Mouse (Mus musculus) intestine, postnatal 0 days (tissue): Measurements from ENCODE around the gene Zfp651. TPM values are rescaled to one million over a fixed set of nuclear protein-coding genes. Genes with fewer than 3 reads are reported as not detected.
A peak's percentile ranks its signal among the peaks of the same experiment; 100 is the strongest.

Experiments used
- ATAC-seq: fragments of 200-750 bp; cut with Nextera tagmentation; 2 replicates; pipeline ENCODE4 v1.8.0; 2017; ENCODE audit warnings: mild to moderate bottlenecking, moderate TSS enrichment, moderate library complexity
- H3K27ac ChIP-seq: fragments of 300-500 bp; sonication (generic); 2 replicates; pipeline ENCODE4 v1.5.1; 2014; ENCODE audit warnings: mild to moderate bottlenecking, low read depth, low read length, moderate library complexity
- H3K27me3 ChIP-seq: fragments of 300-500 bp; sonication (generic); replicated peaks from 2 replicates; pipeline ENCODE4 v1.6.1; 2014; ENCODE audit warnings: low read length, mixed read lengths; ENCODE audit not compliant: control insufficient read depth, insufficient read depth
- H3K36me3 ChIP-seq: fragments of 300-500 bp; sonication (generic); 2 replicates; pipeline ENCODE4 v1.6.1; 2014; ENCODE audit warnings: mild to moderate bottlenecking, moderate library complexity; ENCODE audit not compliant: control insufficient read depth, insufficient read depth
- H3K4me1 ChIP-seq: fragments of 300-500 bp; sonication (generic); replicated peaks from 2 replicates; pipeline ENCODE4 v1.6.1; 2014; ENCODE audit warnings: antibody characterized with exemption, low read length, mixed read lengths; ENCODE audit not compliant: control insufficient read depth, insufficient read depth
- H3K4me2 ChIP-seq: fragments of 300-500 bp; sonication (generic); replicated peaks from 2 replicates; pipeline ENCODE4 v1.6.1; 2014; ENCODE audit warnings: low read depth, mild to moderate bottlenecking, moderate library complexity
- H3K4me3 ChIP-seq: fragments of 300-500 bp; sonication (generic); 2 replicates; pipeline ENCODE4 v1.5.1; 2014; ENCODE audit warnings: low read depth, low read length
- H3K9ac ChIP-seq: fragments of 300-500 bp; sonication (generic); 2 replicates; pipeline ENCODE4 v1.6.1; 2014; ENCODE audit warnings: mild to moderate bottlenecking, low read depth, low read length
- H3K9me3 ChIP-seq: fragments of 300-500 bp; sonication (generic); 2 replicates; pipeline ENCODE4 v1.6.1; 2016; ENCODE audit warnings: mixed run types; ENCODE audit not compliant: control insufficient read depth
- CTCF ChIP-seq: sonication (generic); IDR thresholded peaks from 2 replicates; pipeline ENCODE4 v1.5.1; 2016; ENCODE audit warnings: low read depth, mild to moderate bottlenecking, control low read depth, antibody characterized with exemption, moderate library complexity
- WGBS: fragments of 180-500 bp; shearing (Covaris S2); extraction: QIAGEN DNeasy Blood & Tissue Kit; methylation state at CpG from one replicate; pipeline ENCODE4 v1.1.7; 2014; 5-methylcytosine and 5-hydroxymethylcytosine counted together
- polyA plus RNA-seq: library from polyadenylated mRNA; unstranded; fragments of >200 nt; fragmentation: Nextera tagmentation; extraction: Ambion mirVana; gene quantifications from 2 replicates; pipeline ENCODE4 v1.2.1, GENCODE M21; 2015

The Zfp651 gene
- polyA plus RNA-seq, 1 experiment from 2014 or later, result 6.2 TPM

GRCm38 (mm10) chr9:121772412-121772811 lies 13.3 kb downstream of the Zfp651 start:
- H3K36me3 ChIP-seq, result peaks cover 4% of the 10 kb centered on the region; the same call in 1 of the 2 replicates
- peaks cover 12% of the 10 kb centered on the region for H3K27me3 ChIP-seq
- H3K4me1 ChIP-seq, result no peaks in the 10 kb centered on the region
- no peaks in the 10 kb centered on the region for H3K9me3 ChIP-seq
- TF ChIP-seq CTCF, result no peak
- no peak overlapping the region for H3K4me3 ChIP-seq
- H3K27ac ChIP-seq, result no peak overlapping the region
- no peak for ATAC-seq
- no peak overlapping the region for H3K4me2 ChIP-seq
- WGBS, result 61% methylated on average over 5 of the region's 5 CpGs
- H3K9ac ChIP-seq, result no peak overlapping the region

DNA sequence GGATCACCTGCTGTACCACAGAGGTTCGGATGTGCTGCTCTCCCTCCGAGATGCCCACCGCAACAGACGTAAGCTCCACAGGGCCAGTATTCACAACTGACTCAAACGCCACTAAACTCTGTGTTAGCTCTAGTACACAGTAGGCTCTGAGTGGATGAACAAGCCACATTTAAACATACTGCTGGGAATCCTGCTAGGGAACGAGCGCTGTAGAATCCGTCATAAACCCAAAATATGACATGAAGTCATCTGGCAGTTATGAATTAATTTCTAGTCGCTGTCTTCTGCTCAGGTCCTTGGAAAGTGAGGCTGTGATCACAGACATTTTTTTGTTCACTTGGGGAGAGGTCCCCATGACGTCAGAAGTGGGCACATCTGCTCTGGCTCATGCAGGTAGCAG lies 16.8 kb downstream of the Zfp651 start:
- Histone ChIP-seq H3K4me2 (no peak overlapping the region), H3K4me1 (no peaks in the 10 kb centered on the region), H3K36me3 (no peaks in the 10 kb centered on the region), H3K9ac (no peak overlapping the region), H3K9me3 (no peaks in the 10 kb centered on the region), H3K27me3 (peaks cover 26% of the 10 kb centered on the region), H3K4me3 (no peak overlapping the region), H3K27ac (no peak overlapping the region)
- no peak for ATAC-seq
- TF ChIP-seq CTCF, result no peak
- 82% methylated on average over 10 of the region's 10 CpGs for WGBS

DNA sequence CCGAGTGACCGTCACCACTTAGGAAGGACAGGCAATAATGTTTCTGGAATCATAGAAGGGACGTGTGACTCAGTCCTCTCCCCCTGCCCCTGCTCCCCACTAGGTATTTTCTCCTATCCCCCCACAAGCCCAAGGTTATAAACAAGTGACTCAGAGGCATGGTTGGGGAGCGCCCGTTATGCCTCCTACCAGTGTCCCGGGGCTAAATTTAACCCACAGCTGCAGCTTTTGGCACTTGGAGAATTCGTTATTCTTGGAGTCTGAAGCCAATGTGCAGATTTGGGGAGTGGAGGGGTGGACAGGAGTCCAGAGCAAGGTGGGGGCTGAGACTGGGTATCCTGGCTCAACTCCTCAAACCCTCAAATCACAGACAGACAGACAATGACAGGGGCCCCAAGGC lies 17.4 kb downstream of the Zfp651 start:
- Histone ChIP-seq H3K4me1 (no peaks in the 10 kb centered on the region), H3K4me2 (no peak overlapping the region), H3K36me3 (no peaks in the 10 kb centered on the region), H3K27me3 (peaks cover 26% of the 10 kb centered on the region), H3K4me3 (no peak overlapping the region), H3K27ac (no peak overlapping the region), H3K9me3 (no peaks in the 10 kb centered on the region), H3K9ac (no peak overlapping the region)
- TF ChIP-seq CTCF, result no peak
- no peak for ATAC-seq
- WGBS, result 74% methylated on average over 7 of the region's 7 CpGs

DNA sequence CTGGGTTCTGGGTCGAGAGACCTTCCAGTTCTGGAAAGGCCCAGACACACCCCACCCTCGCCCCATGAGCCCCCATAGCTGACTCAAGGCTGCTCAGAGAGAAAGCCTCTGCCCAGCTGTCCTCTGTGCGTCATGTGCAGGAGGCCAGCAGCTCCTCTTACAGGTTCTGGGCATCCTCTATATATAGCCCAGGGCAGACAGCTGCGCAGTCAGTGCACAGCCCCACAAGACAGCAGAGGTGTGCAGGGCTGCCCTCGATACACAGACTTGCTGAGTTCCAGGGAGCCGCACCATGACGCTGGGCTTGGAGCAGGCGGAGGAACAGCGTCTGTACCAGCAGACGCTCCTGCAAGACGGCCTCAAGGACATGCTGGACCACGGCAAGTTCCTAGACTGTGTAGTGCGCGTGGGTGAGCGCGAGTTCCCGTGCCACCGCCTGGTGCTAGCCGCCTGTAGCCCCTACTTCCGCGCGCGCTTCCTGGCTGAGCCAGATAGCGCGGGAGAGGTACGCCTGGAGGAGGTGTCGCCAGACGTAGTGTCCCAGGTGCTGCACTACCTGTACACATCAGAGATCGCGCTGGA lies 18.4 kb downstream of the Zfp651 start, which contains the start of gene Klhl40:
Gene Klhl40 (plus strand): TSS at position 124 of the 582 bp plus-strand sequence.
- 0 out of 2 replicates have a peak, but pooled peaks have one; percentile 38 for ATAC-seq
- H3K4me1 ChIP-seq, result no peaks in the 10 kb centered on the region
- H3K27me3 ChIP-seq, result peaks cover 26% of the 10 kb centered on the region
- H3K4me2 ChIP-seq, result peak within 1 kb of the TSS; percentile 58
- peak within 1 kb of the TSS; percentile 28 for H3K4me3 ChIP-seq
- no peak within 1 kb of the TSS for H3K27ac ChIP-seq
- no peak within 1 kb of the TSS for H3K9ac ChIP-seq
- no peaks in the 10 kb centered on the region for H3K36me3 ChIP-seq
- H3K9me3 ChIP-seq, result no peaks in the 10 kb centered on the region
- no peak for TF ChIP-seq CTCF
- WGBS, result 18% methylated on average over 30 of the region's 30 CpGs

- ATAC-seq, result 0 out of 2 replicates have a peak, but pooled peaks have one; percentile 6
- H3K27ac ChIP-seq, result no peak overlapping the region
- H3K9me3 ChIP-seq, result no peaks in the 10 kb centered on the region
- peak overlapping the region; percentile 58 for H3K4me2 ChIP-seq
- peak overlapping the region; percentile 28 for H3K4me3 ChIP-seq
- H3K4me1 ChIP-seq, result no peaks in the 10 kb centered on the region
- no peaks in the 10 kb centered on the region for H3K36me3 ChIP-seq
- 9% methylated on average over 54 of the region's 54 CpGs for WGBS
- H3K27me3 ChIP-seq, result peaks cover 26% of the 10 kb centered on the region
- H3K9ac ChIP-seq, result no peak overlapping the region
- TF ChIP-seq CTCF, result peak; percentile 20; the same call in 1 of the 2 replicates
Observed at GRCm38 (mm10) chr9:121778066-121778624, 19.0 kb downstream of the Zfp651 start.

DNA sequence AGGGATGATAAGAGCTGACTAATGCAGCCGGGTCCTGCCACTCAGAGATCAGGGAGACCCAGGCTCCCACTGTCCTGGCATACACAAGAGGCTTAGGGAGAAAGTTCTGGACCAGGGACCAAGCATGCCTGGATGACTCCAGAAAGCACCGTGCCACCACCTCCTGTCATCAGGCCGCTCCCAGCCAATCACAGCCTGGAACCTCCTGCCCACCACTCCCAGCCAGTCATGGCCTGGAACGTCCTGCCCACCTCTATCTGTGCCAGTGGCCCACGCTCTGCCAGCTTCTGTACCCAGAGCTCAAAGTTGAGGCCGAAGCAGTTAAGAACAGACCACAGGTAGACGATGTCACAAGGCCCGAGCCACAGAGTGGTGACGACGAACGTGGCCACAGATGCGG lies 25.7 kb downstream of the Zfp651 start:
- WGBS, result 83% methylated on average over 12 of the region's 12 CpGs
- H3K9ac ChIP-seq, result no peak overlapping the region
- H3K27ac ChIP-seq, result no peak overlapping the region
- H3K4me3 ChIP-seq, result no peak overlapping the region
- ATAC-seq, result no peak
- no peaks in the 10 kb centered on the region for H3K9me3 ChIP-seq
- no peak overlapping the region for H3K4me2 ChIP-seq
- no peaks in the 10 kb centered on the region for H3K36me3 ChIP-seq
- H3K4me1 ChIP-seq, result no peaks in the 10 kb centered on the region
- TF ChIP-seq CTCF, result no peak
- no peaks in the 10 kb centered on the region for H3K27me3 ChIP-seq
